Mouse (Mus musculus) liver, embryonic 13.5 days (tissue): Measurements from ENCODE around the gene Apex1. TPM values are rescaled to one million over a fixed set of nuclear protein-coding genes. Genes with fewer than 3 reads are reported as not detected.

Experiments used
- ATAC-seq: fragments of 200-750 bp; cut with Nextera tagmentation; 2 replicates; pipeline ENCODE4 v1.8.0; 2017; ENCODE audit warnings: low read depth, mild to moderate bottlenecking, moderate number of reproducible peaks, moderate library complexity
- DNase-seq: peaks from one replicate; pipeline ENCODE4 v3.0.0; 2022
- H3K27ac ChIP-seq: fragments of 300-500 bp; sonication (generic); 2 replicates; pipeline ENCODE4 v1.5.1; 2015; ENCODE audit warnings: moderate library complexity, mild to moderate bottlenecking, inconsistent platforms
- H3K27me3 ChIP-seq: fragments of 300-500 bp; sonication (generic); 2 replicates; pipeline ENCODE4 v1.6.1; 2015; ENCODE audit warnings: mild to moderate bottlenecking, inconsistent platforms
- H3K36me3 ChIP-seq: fragments of 300-500 bp; sonication (generic); 2 replicates; pipeline ENCODE4 v1.6.1; 2015; ENCODE audit warnings: mild to moderate bottlenecking, inconsistent platforms
- H3K4me1 ChIP-seq: fragments of 300-500 bp; sonication (generic); replicated peaks from 2 replicates; pipeline ENCODE4 v1.6.1; 2015; ENCODE audit warnings: inconsistent platforms
- H3K4me2 ChIP-seq: fragments of 300-500 bp; sonication (generic); 2 replicates; pipeline ENCODE4 v1.6.1; 2015; ENCODE audit warnings: inconsistent platforms, mild to moderate bottlenecking, moderate library complexity
- H3K4me3 ChIP-seq: fragments of 300-500 bp; sonication (generic); replicated peaks from 2 replicates; pipeline ENCODE4 v1.5.1; 2015; ENCODE audit warnings: mild to moderate bottlenecking, inconsistent platforms
- H3K9ac ChIP-seq: fragments of 300-500 bp; sonication (generic); 2 replicates; pipeline ENCODE4 v1.6.1; 2015; ENCODE audit warnings: mild to moderate bottlenecking, inconsistent platforms
- H3K9me3 ChIP-seq: fragments of 300-500 bp; sonication (generic); replicated peaks from 2 replicates; pipeline ENCODE4 v1.6.1; 2016; ENCODE audit warnings: inconsistent platforms
- WGBS: fragments of 180-500 bp; shearing (Covaris S2); methylation state at CpG from one replicate; pipeline ENCODE4 v1.1.7; 2015; ENCODE audit not compliant: insufficient replicate concordance; 5-methylcytosine and 5-hydroxymethylcytosine counted together
- polyA plus RNA-seq: library from polyadenylated mRNA; unstranded; fragments of >200 nt; fragmentation: Nextera tagmentation; extraction: Ambion mirVana; gene quantifications from 2 replicates; pipeline ENCODE4 v1.2.1, GENCODE M21; 2015

Apex1 gene
- polyA plus RNA-seq, 1 experiment from 2014 or later: 116 TPM

DNA sequence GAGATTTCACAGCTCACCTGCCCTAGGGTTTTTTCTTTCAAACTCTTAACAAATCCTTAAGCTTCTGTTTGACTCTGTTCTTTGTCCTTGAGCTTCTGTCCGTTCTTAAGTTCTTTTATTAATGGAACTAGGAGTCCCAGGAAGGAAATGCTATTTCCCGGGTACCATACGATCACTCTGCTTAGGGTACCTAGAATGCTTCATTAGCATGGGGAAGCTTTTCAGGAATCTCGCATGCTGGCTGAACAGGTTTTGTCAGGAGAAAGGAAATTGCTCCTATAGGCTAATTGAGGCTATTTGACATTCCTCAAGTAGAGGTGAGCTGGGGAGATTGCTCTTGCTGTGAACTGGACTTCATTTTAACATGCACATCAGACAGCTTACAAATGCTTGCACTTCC is 48.9 kb downstream of the Apex1 start:
- Histone ChIP-seq H3K27ac (no peak overlapping the region), H3K4me2 (no peak overlapping the region), H3K9ac (no peak overlapping the region), H3K4me3 (no peak overlapping the region), H3K36me3 (no peaks in the 10 kb centered on the region), H3K4me1 (peaks cover 13% of the 10 kb centered on the region), H3K9me3 (no peaks in the 10 kb centered on the region), H3K27me3 (no peaks in the 10 kb centered on the region)
- no peak for ATAC-seq
- no peak for DNase-seq
- WGBS: 55% methylated on average over 4 of the region's 4 CpGs

DNA sequence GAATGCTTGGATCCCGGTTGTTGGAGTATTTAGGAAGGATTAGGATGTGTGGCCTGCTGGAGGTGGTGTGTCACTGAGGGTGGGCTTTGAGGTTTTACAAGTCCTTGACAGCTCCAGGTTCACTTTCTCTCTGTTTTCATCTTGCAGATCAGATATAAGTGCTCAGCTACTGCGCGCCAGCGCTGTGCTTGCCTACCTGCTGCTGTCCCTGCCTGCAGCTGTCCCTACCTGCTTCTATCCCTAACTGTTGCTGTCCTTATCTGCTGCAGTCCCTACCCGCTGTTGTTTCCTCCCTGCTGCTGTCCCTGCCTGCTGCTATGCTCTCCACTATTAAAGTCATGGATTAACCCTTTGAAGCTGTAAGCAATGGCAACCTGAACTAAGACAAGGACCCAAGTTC is 50.2 kb downstream of the Apex1 start:
- DNase-seq (no peak), ATAC-seq (no peak)
- no peak overlapping the region for H3K4me3 ChIP-seq
- H3K9ac ChIP-seq: no peak overlapping the region
- 49% methylated on average over 5 of the region's 5 CpGs for WGBS
- H3K4me2 ChIP-seq: no peak overlapping the region
- no peaks in the 10 kb centered on the region for H3K9me3 ChIP-seq
- H3K27ac ChIP-seq: no peak overlapping the region
- H3K36me3 ChIP-seq: no peaks in the 10 kb centered on the region
- H3K4me1 ChIP-seq: peaks cover 6% of the 10 kb centered on the region
- no peaks in the 10 kb centered on the region for H3K27me3 ChIP-seq

DNA sequence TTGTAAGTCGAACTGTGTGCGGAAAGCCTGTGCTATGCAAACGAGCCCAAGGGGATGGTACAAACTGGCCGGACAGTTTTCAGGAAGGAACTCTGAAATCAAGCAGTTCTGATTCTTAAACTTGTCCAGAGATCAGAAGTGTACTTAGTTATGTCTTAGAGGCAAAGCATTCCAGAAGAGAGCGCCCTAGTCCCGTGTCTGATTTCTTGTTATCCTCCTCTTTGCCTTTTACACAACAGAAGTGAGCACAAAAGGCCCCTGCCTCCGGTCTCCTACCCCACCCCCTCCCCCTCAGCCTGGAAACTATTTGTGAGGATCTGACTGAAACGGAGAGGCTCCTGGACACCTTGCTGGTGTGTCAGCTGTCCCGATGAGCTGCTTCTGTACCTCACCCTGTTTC is 51.9 kb downstream of the Apex1 start:
- Histone ChIP-seq H3K27me3 (no peaks in the 10 kb centered on the region), H3K4me3 (no peak overlapping the region), H3K9ac (no peak overlapping the region), H3K27ac (no peak overlapping the region), H3K4me1 (peaks cover 7% of the 10 kb centered on the region; the same call in 1 of the 2 replicates), H3K4me2 (no peak overlapping the region), H3K9me3 (no peaks in the 10 kb centered on the region), H3K36me3 (no peaks in the 10 kb centered on the region)
- WGBS: 28% methylated on average over 9 of the region's 9 CpGs
- ATAC-seq (no peak), DNase-seq (no peak)

Other genes starting within 250 kb of the Apex1 start
- not detected in 2 replicates for gene Olfr747, start 231.8 kb upstream of the Apex1 start, polyA plus RNA-seq
- gene Olfr748, start 217.6 kb upstream of the Apex1 start, polyA plus RNA-seq: not detected in 2 replicates
- gene Olfr749, start 179.9 kb upstream of the Apex1 start, polyA plus RNA-seq: not detected in 2 replicates
- gene Ttc5, start 139.4 kb upstream of the Apex1 start, polyA plus RNA-seq: 21.5 and 22.3 TPM in 2 replicates
- not detected in 2 replicates for gene Ccnb1ip1, start 117.2 kb upstream of the Apex1 start, polyA plus RNA-seq
- gene Parp2, start 117.1 kb upstream of the Apex1 start, polyA plus RNA-seq: 39.5 and 43.8 TPM in 2 replicates
- 2.2 and 2.5 TPM in 2 replicates for gene Tep1, start 54.4 kb upstream of the Apex1 start, polyA plus RNA-seq
- gene Klhl33, start 27.5 kb upstream of the Apex1 start, polyA plus RNA-seq: 0.15 and 0.22 TPM in 2 replicates
- gene Osgep, start 75 bp upstream of the Apex1 start, polyA plus RNA-seq: 64.9 and 66.3 TPM in 2 replicates
- gene Pip4p1, start 5.9 kb downstream of the Apex1 start, polyA plus RNA-seq: 22.7 and 23.2 TPM in 2 replicates
- 82.4 and 85.0 TPM in 2 replicates for gene Pnp, start 6.1 kb downstream of the Apex1 start, polyA plus RNA-seq
- not detected in 2 replicates for gene Gm49342, start 19.5 kb downstream of the Apex1 start, polyA plus RNA-seq
- 7.6 and 8.5 TPM in 2 replicates for gene Pnp2, start 31.0 kb downstream of the Apex1 start, polyA plus RNA-seq
- gene Rnase10, start 82.8 kb downstream of the Apex1 start, polyA plus RNA-seq: not detected in 2 replicates
- not detected in 2 replicates for gene Rnase9, start 116.9 kb downstream of the Apex1 start, polyA plus RNA-seq
- gene Rnase11, start 125.2 kb downstream of the Apex1 start, polyA plus RNA-seq: not detected in 2 replicates
- gene Rnase12, start 132.7 kb downstream of the Apex1 start, polyA plus RNA-seq: 1.6 and 1.8 TPM in 2 replicates
- not detected in 2 replicates for gene Olfr750, start 149.5 kb downstream of the Apex1 start, polyA plus RNA-seq
- 14.1 and 15.7 TPM in 2 replicates for gene Rnase4, start 166.1 kb downstream of the Apex1 start, polyA plus RNA-seq
- 3.7 and 4.6 TPM in 2 replicates for gene Ang, start 166.2 kb downstream of the Apex1 start, polyA plus RNA-seq
- not detected in 2 replicates for gene Eddm3b, start 189.5 kb downstream of the Apex1 start, polyA plus RNA-seq
- gene Rnase6, start 198.9 kb downstream of the Apex1 start, polyA plus RNA-seq: 2.6 and 2.7 TPM in 2 replicates
- gene Rnase1, start 221.8 kb downstream of the Apex1 start, polyA plus RNA-seq: 0.12 TPM in 1 of 2 replicates, not detected in the other
- gene Rnase2b, start 237.3 kb downstream of the Apex1 start, polyA plus RNA-seq: not detected in 2 replicates